8 mouse cellular contexts compared by ENCODE assay signal in genomic region chr5:140704378-140705251, GRCm38 (mm10). TPM values are rescaled to one million over a fixed set of nuclear protein-coding genes. Genes with fewer than 3 reads are reported as not detected.
DNase-seq lines count a peak whose midpoint lies in the region; ATAC-seq and TF ChIP-seq lines count a peak whose summit lies in the region.

TSS of gene Brat1 (plus strand) at chr5:140705011.

- peak; percentile 88 for ATAC-seq in erythroid progenitor cell, adult 5-6 weeks (replicated peaks; ENCODE audit: low FRiP score, poor library complexity, severe bottlenecking)
- peak; percentile 97 for ATAC-seq in heart, embryonic 12.5 days (ENCODE audit: insufficient number of reproducible peaks, low FRiP score)
- peak; percentile 93 for ATAC-seq in kidney, postnatal 0 days (replicated peaks; ENCODE audit: low FRiP score, low read depth)
- ATAC-seq in liver, embryonic 11.5 days (replicated peaks; ENCODE audit: low FRiP score), result peak; percentile 86
- ATAC-seq in stomach, embryonic 14.5 days (ENCODE audit: insufficient number of reproducible peaks, insufficient read depth, low FRiP score, low read depth), result peak; percentile 91

- peak within 1 kb of the TSS; percentile 83 for H3K27ac ChIP-seq in heart, embryonic 12.5 days (ENCODE audit: poor library complexity, severe bottlenecking)
- H3K27ac ChIP-seq in kidney, postnatal 0 days, result peak within 1 kb of the TSS; percentile 90
- peak within 1 kb of the TSS; percentile 82 for H3K27ac ChIP-seq in liver, embryonic 11.5 days (ENCODE audit: low read depth, low read length)
- peak within 1 kb of the TSS; percentile 78; the same call in 1 of the 2 replicates for H3K27ac ChIP-seq in stomach, embryonic 14.5 days (ENCODE audit: low read length)

- H3K27me3 ChIP-seq in heart, embryonic 12.5 days (replicated peaks), result no peaks in the 10 kb centered on the region
- no peaks in the 10 kb centered on the region for H3K27me3 ChIP-seq in kidney, postnatal 0 days (ENCODE audit: insufficient read depth, low read length)
- no peaks in the 10 kb centered on the region for H3K27me3 ChIP-seq in liver, embryonic 11.5 days (replicated peaks; ENCODE audit: control insufficient read depth, insufficient read depth, low read length)
- H3K27me3 ChIP-seq in stomach, embryonic 14.5 days (ENCODE audit: control insufficient read depth, insufficient read depth, low read length), result no peaks in the 10 kb centered on the region

- TF ChIP-seq CTCF in kidney, postnatal 0 days (IDR thresholded peaks at IDR 0.05; ENCODE audit: low read depth), result no peak

- DNase-seq in CD4-positive helper T cell, adult 2 months (ENCODE audit: low read depth, low spot score), result peak; percentile 100
- peak; percentile 99 for DNase-seq in brain, embryonic 18.5 days (ENCODE audit: low read depth, low spot score)
- DNase-seq in kidney, postnatal 0 days (ENCODE audit: low spot score), result peak; percentile 100
- peak; percentile 100 for DNase-seq in liver, embryonic 11.5 days (ENCODE audit: low spot score)
- peak; percentile 100 for DNase-seq in naive thymus-derived CD4-positive, alpha-beta T cell, adult 2 months (ENCODE audit: low read depth)

- H3K9me3 ChIP-seq in heart, embryonic 12.5 days (replicated peaks), result no peaks in the 10 kb centered on the region
- no peaks in the 10 kb centered on the region for H3K9me3 ChIP-seq in kidney, postnatal 0 days (replicated peaks; ENCODE audit: low read length)
- no peaks in the 10 kb centered on the region for H3K9me3 ChIP-seq in liver, embryonic 11.5 days (ENCODE audit: control insufficient read depth, low read length)
- H3K9me3 ChIP-seq in stomach, embryonic 14.5 days (ENCODE audit: control insufficient read depth, low read depth, low read length), result no peaks in the 10 kb centered on the region

- H3K4me1 ChIP-seq in heart, embryonic 12.5 days (replicated peaks), result peaks cover 34% of the 10 kb centered on the region
- peaks cover 10% of the 10 kb centered on the region for H3K4me1 ChIP-seq in kidney, postnatal 0 days (replicated peaks; ENCODE audit: insufficient read depth, low read length)
- H3K4me1 ChIP-seq in liver, embryonic 11.5 days (replicated peaks; ENCODE audit: control insufficient read depth, insufficient read depth, low read length), result peaks cover 29% of the 10 kb centered on the region
- peaks cover 27% of the 10 kb centered on the region for H3K4me1 ChIP-seq in stomach, embryonic 14.5 days (ENCODE audit: control insufficient read depth, insufficient read depth, low read length)

- H3K36me3 ChIP-seq in heart, embryonic 12.5 days, result peaks cover 20% of the 10 kb centered on the region
- H3K36me3 ChIP-seq in kidney, postnatal 0 days (ENCODE audit: insufficient read depth, low read length), result 0 out of 2 replicates have a peak, but pooled peaks cover 7% of the 10 kb centered on the region
- H3K36me3 ChIP-seq in liver, embryonic 11.5 days (ENCODE audit: control insufficient read depth, insufficient read depth, low read length), result no peaks in the 10 kb centered on the region
- H3K36me3 ChIP-seq in stomach, embryonic 14.5 days (ENCODE audit: control insufficient read depth, insufficient read depth, low read length), result peaks cover 6% of the 10 kb centered on the region; the same call in 1 of the 2 replicates

- H3K4me2 ChIP-seq in heart, embryonic 12.5 days, result peak within 1 kb of the TSS; percentile 90
- H3K4me2 ChIP-seq in kidney, postnatal 0 days (ENCODE audit: low read length), result peak within 1 kb of the TSS; percentile 64
- peak within 1 kb of the TSS; percentile 97 for H3K4me2 ChIP-seq in liver, embryonic 11.5 days
- peak within 1 kb of the TSS; percentile 79 for H3K4me2 ChIP-seq in stomach, embryonic 14.5 days (replicated peaks; ENCODE audit: low read depth, low read length)

- peak within 1 kb of the TSS; percentile 85 for H3K9ac ChIP-seq in heart, embryonic 12.5 days
- H3K9ac ChIP-seq in kidney, postnatal 0 days (ENCODE audit: low read depth, low read length), result peak within 1 kb of the TSS; percentile 69
- peak within 1 kb of the TSS; percentile 81 for H3K9ac ChIP-seq in liver, embryonic 11.5 days (ENCODE audit: low read depth, low read length)
- peak within 1 kb of the TSS; percentile 61 for H3K9ac ChIP-seq in stomach, embryonic 14.5 days (replicated peaks; ENCODE audit: low read depth, low read length)

- peak within 1 kb of the TSS; percentile 65 for H3K4me3 ChIP-seq in heart, embryonic 12.5 days
- peak within 1 kb of the TSS; percentile 53 for H3K4me3 ChIP-seq in kidney, postnatal 0 days (replicated peaks; ENCODE audit: low read depth, low read length)
- H3K4me3 ChIP-seq in liver, embryonic 11.5 days (ENCODE audit: low read depth, low read length), result peak within 1 kb of the TSS; percentile 73
- peak within 1 kb of the TSS; percentile 58 for H3K4me3 ChIP-seq in stomach, embryonic 14.5 days (ENCODE audit: low read depth, low read length)

- 0% methylated on average over 69 of the region's 69 CpGs for WGBS in heart, embryonic 12.5 days
- under 1% methylated on average over 69 of the region's 69 CpGs for WGBS in kidney, postnatal 0 days
- under 1% methylated on average over 69 of the region's 69 CpGs for WGBS in liver, embryonic 11.5 days
- WGBS in stomach, embryonic 14.5 days, result under 1% methylated on average over 69 of the region's 69 CpGs

RNA-seq across cellular contexts. Expression of gene Brat1, which starts in this region (rescaled TPM):
- 0.84 and 2.2 TPM in 2 replicates for total RNA-seq in erythroid progenitor cell, adult 5-6 weeks (2015; ENCODE audit: low replicate concordance)
- 1.9 and 2.0 TPM in 2 replicates for total RNA-seq in erythroid progenitor cell, adult 5-6 weeks (2017; ENCODE audit: low replicate concordance)
- 14.6 and 15.5 TPM in 2 replicates for polyA plus RNA-seq in heart, embryonic 12.5 days (2016; fragmentation: Nextera tagmentation; extraction: Ambion mirVana)
- polyA plus RNA-seq in kidney, postnatal 0 days (2015; fragmentation: Nextera tagmentation; extraction: Ambion mirVana), result 16.7 and 18.3 TPM in 2 replicates
- polyA plus RNA-seq in liver, embryonic 11.5 days (2014; fragmentation: Nextera tagmentation; extraction: Ambion mirVana), result 16.9 and 18.7 TPM in 2 replicates
- polyA plus RNA-seq in stomach, embryonic 14.5 days (2014; fragmentation: Nextera tagmentation; extraction: Ambion mirVana), result 12.5 and 14.8 TPM in 2 replicates

Comparison
In these comparisons a context has a peak if more than half of its experiments do, and no peak if none do; other contexts are left out.
1. Peak in every context shown above with its lines: DNase-seq, ATAC-seq, H3K4me3 ChIP-seq and H3K27ac ChIP-seq.